Mouse (Mus musculus) G1E (cell line): ENCODE measurements around the gene Mylip. TPM values are rescaled to one million over a fixed set of nuclear protein-coding genes. Genes with fewer than 3 reads are reported as not detected.

Source experiments
- ATAC-seq: 2 replicates; pipeline ENCODE4 v1.8.0; 2016; ENCODE audit warnings: mild to moderate bottlenecking; ENCODE audit not compliant: insufficient number of reproducible peaks, poor library complexity, low FRiP score, severe bottlenecking; ENCODE audit errors: extremely low read depth
- DNase-seq: peaks from one replicate; pipeline ENCODE4 v3.0.0; 2012; ENCODE audit warnings: low spot score
- H3K27me3 ChIP-seq: 2 replicates; pipeline ENCODE4 v1.6.1; 2012; ENCODE audit warnings: mild to moderate bottlenecking, low read length, inconsistent platforms; ENCODE audit not compliant: insufficient read depth
- H3K36me3 ChIP-seq: replicated peaks from 2 replicates; pipeline ENCODE3; 2012; ENCODE audit warnings: mild to moderate bottlenecking, inconsistent platforms
- H3K4me1 ChIP-seq: 2 replicates; pipeline ENCODE4 v1.6.1; 2012; ENCODE audit warnings: low read depth, low read length, inconsistent platforms, mixed read lengths; ENCODE audit not compliant: insufficient read depth
- H3K4me3 ChIP-seq: 2 replicates; pipeline ENCODE4 v1.5.1; 2012; ENCODE audit warnings: low read depth, mild to moderate bottlenecking, inconsistent platforms, low read length, moderate library complexity, mixed read lengths
- H3K9me3 ChIP-seq: replicated peaks from 2 replicates; pipeline ENCODE4 v1.6.1; 2012; ENCODE audit warnings: inconsistent platforms
- CTCF ChIP-seq: IDR thresholded peaks from 2 replicates; pipeline ENCODE4 v1.5.1; 2012; ENCODE audit warnings: low read depth, low read length, inconsistent platforms, mixed read lengths
- GATA1 ChIP-seq: IDR thresholded peaks from 2 replicates; pipeline ENCODE4 v1.6.1; 2012; ENCODE audit warnings: borderline replicate concordance, low read length, inconsistent platforms, mixed read lengths
- GATA2 ChIP-seq: IDR thresholded peaks from 2 replicates; pipeline ENCODE4 v1.6.1; 2012; ENCODE audit warnings: low read depth, low read length, inconsistent platforms, borderline replicate concordance
- POLR2AphosphoS5 ChIP-seq: IDR thresholded peaks from 2 replicates; pipeline ENCODE4 v1.6.1; 2012; ENCODE audit warnings: low read depth, low read length, inconsistent platforms; ENCODE audit not compliant: insufficient replicate concordance
- TAL1 ChIP-seq: conservative IDR thresholded peaks from 2 replicates; pipeline ENCODE4 v1.6.1; 2012; ENCODE audit warnings: low read depth, low read length, inconsistent platforms, mixed read lengths
- polyA plus RNA-seq: library from polyadenylated mRNA; stranded (reverse); fragments of >175 nt; gene quantifications from 2 replicates; pipeline ENCODE4 v1.2.3, GENCODE M21; 2012
- total RNA-seq, 2 experiments: library from RNA; stranded (forward) in 1 of 2; stranded (reverse) in 1 of 2; fragments of 200-1000 nt in 1 of 2; fragments of >200 nt in 1 of 2; fragmentation: Nextera tagmentation in 1 of 2; gene quantifications; 2 replicates each; pipeline ENCODE4 v1.2.3; 2014 to 2017

The Mylip gene
- total and polyA plus RNA-seq, 3 experiments: 0.03 to 0.68 (median 0.33) TPM

GRCm38 (mm10) chr13:45438853-45439252, 49.3 kb downstream of the Mylip start:
- Histone ChIP-seq H3K9me3 (no peaks in the 10 kb centered on the region), H3K27me3 (peaks cover 27% of the 10 kb centered on the region), H3K36me3 (no peaks in the 10 kb centered on the region), H3K4me1 (no peaks in the 10 kb centered on the region), H3K4me3 (no peak overlapping the region)
- TF ChIP-seq TAL1: no peak
- TF ChIP-seq GATA2: no peak
- TF ChIP-seq POLR2AphosphoS5: no peak
- no peak for TF ChIP-seq CTCF
- TF ChIP-seq GATA1: no peak
- no peak for DNase-seq
- no peak for ATAC-seq

- H3K4me3 ChIP-seq: no peak overlapping the region
- TF ChIP-seq CTCF: no peak
- no peak for TF ChIP-seq POLR2AphosphoS5
- TF ChIP-seq GATA1: no peak
- no peak for TF ChIP-seq GATA2
- TF ChIP-seq TAL1: no peak
- H3K36me3 ChIP-seq: no peaks in the 10 kb centered on the region
- ATAC-seq (no peak), DNase-seq (no peak)
- no peaks in the 10 kb centered on the region for H3K4me1 ChIP-seq
- H3K27me3 ChIP-seq: peaks cover 24% of the 10 kb centered on the region
- H3K9me3 ChIP-seq: no peaks in the 10 kb centered on the region
These were observed 50.7 kb downstream of the Mylip start for GRCm38 (mm10) chr13:45440226-45440625.

- no peaks in the 10 kb centered on the region for H3K4me1 ChIP-seq
- no peaks in the 10 kb centered on the region for H3K9me3 ChIP-seq
- H3K36me3 ChIP-seq: no peaks in the 10 kb centered on the region
- DNase-seq (peak; percentile 11), ATAC-seq (no peak; the same call in 1 of the 2 replicates)
- TF ChIP-seq CTCF (no peak), POLR2AphosphoS5 (no peak), GATA1 (no peak), GATA2 (no peak), TAL1 (no peak)
- H3K27me3 ChIP-seq: peaks cover 17% of the 10 kb centered on the region; the same call in 1 of the 2 replicates
- H3K4me3 ChIP-seq: no peak overlapping the region
These were observed 52.9 kb downstream of the Mylip start for GRCm38 (mm10) chr13:45442451-45442850.

GRCm38 (mm10) chr13:45442918-45443535, 53.5 kb downstream of the Mylip start:
- H3K27me3 ChIP-seq: peaks cover 21% of the 10 kb centered on the region; the same call in 1 of the 2 replicates
- TF ChIP-seq CTCF: no peak
- no peak for TF ChIP-seq GATA1
- no peak for TF ChIP-seq POLR2AphosphoS5
- no peak for TF ChIP-seq GATA2
- no peak for TF ChIP-seq TAL1

GRCm38 (mm10) chr13:45444220-45444619, 54.7 kb downstream of the Mylip start:
- TF ChIP-seq GATA2 (no peak), TAL1 (no peak), POLR2AphosphoS5 (no peak)
- Histone ChIP-seq H3K4me1 (no peaks in the 10 kb centered on the region), H3K9me3 (no peaks in the 10 kb centered on the region), H3K36me3 (no peaks in the 10 kb centered on the region), H3K4me3 (no peak overlapping the region), H3K27me3 (peaks cover 25% of the 10 kb centered on the region)
- ATAC-seq (no peak), DNase-seq (no peak)

More at GRCm38 (mm10) chr13:45442918-45443535, 53.5 kb downstream of the Mylip start:
- Histone ChIP-seq H3K36me3 (no peaks in the 10 kb centered on the region), H3K9me3 (no peaks in the 10 kb centered on the region), H3K4me1 (no peaks in the 10 kb centered on the region), H3K4me3 (no peak overlapping the region)
- DNase-seq (no peak), ATAC-seq (peak; percentile 52; the same call in 1 of the 2 replicates)

- no peak for ATAC-seq
- no peaks in the 10 kb centered on the region for H3K4me1 ChIP-seq
- no peak for TF ChIP-seq POLR2AphosphoS5
- no peak for TF ChIP-seq GATA2
- TF ChIP-seq CTCF: no peak
- TF ChIP-seq GATA1: no peak
- no peak for TF ChIP-seq TAL1
- H3K36me3 ChIP-seq: no peaks in the 10 kb centered on the region
- no peak for DNase-seq
- no peaks in the 10 kb centered on the region for H3K9me3 ChIP-seq
- H3K27me3 ChIP-seq: peaks cover 22% of the 10 kb centered on the region
- no peak overlapping the region for H3K4me3 ChIP-seq
These were observed 55.1 kb downstream of the Mylip start for GRCm38 (mm10) chr13:45444652-45445051.
